Mouse (Mus musculus) C2C12 (cell line): ENCODE measurements around the gene Taar2. TPM values are rescaled to one million over a fixed set of nuclear protein-coding genes. Genes with fewer than 3 reads are reported as not detected.

Experiments
- H3K27me3 ChIP-seq: one replicate; pipeline ENCODE4 v1.6.1; 2011; ENCODE audit not compliant: control insufficient read depth, insufficient read depth, insufficient read length
- H3K36me3 ChIP-seq: one replicate; pipeline ENCODE4 v1.6.1; 2011; ENCODE audit not compliant: control insufficient read depth, insufficient read depth
- H3K4me3 ChIP-seq: one replicate; pipeline ENCODE4 v1.5.1; 2011; ENCODE audit warnings: mild to moderate bottlenecking, control low read depth; ENCODE audit not compliant: poor library complexity, insufficient read depth, severe bottlenecking
- H3K79me2 ChIP-seq: one replicate; pipeline ENCODE4 v1.6.1; 2011; ENCODE audit not compliant: control insufficient read depth, insufficient read depth
- H3K79me3 ChIP-seq: one replicate; pipeline ENCODE4 v1.6.1; 2011; ENCODE audit warnings: low read depth, control low read depth
- H3ac ChIP-seq: one replicate; pipeline ENCODE3; 2011; ENCODE audit warnings: low read depth; ENCODE audit not compliant: control insufficient read depth, insufficient read length
- CEBPB ChIP-seq: IDR thresholded peaks from one replicate; pipeline ENCODE4 v1.6.1; 2011; ENCODE audit warnings: low read depth, mild to moderate bottlenecking, control low read depth, moderate library complexity
- CTCF ChIP-seq: IDR thresholded peaks from one replicate; pipeline ENCODE4 v1.5.1; 2011; ENCODE audit not compliant: control insufficient read depth, insufficient read depth, insufficient read length
- FOSL1 ChIP-seq: IDR thresholded peaks from one replicate; pipeline ENCODE4 v1.8.0; 2011; ENCODE audit warnings: mild to moderate bottlenecking, low read length; ENCODE audit not compliant: poor library complexity, insufficient read depth, severe bottlenecking
- MAX ChIP-seq: IDR thresholded peaks from one replicate; pipeline ENCODE4 v1.6.1; 2011; ENCODE audit warnings: mild to moderate bottlenecking, control low read depth
- MYOD1 ChIP-seq: IDR thresholded peaks from one replicate; pipeline ENCODE4 v1.6.1; 2011; ENCODE audit warnings: low read depth; ENCODE audit not compliant: control insufficient read depth, insufficient read length
- MYOG ChIP-seq: IDR thresholded peaks from one replicate; pipeline ENCODE4 v1.6.1; 2011; ENCODE audit not compliant: control insufficient read depth, insufficient read length; ENCODE audit errors: extremely low read depth
- USF1 ChIP-seq: IDR thresholded peaks from one replicate; pipeline ENCODE4 v1.6.1; 2011; ENCODE audit warnings: low read depth, mild to moderate bottlenecking, control low read depth, moderate library complexity
- long read RNA-seq, 2 experiments: library from polyadenylated mRNA; unstranded; transcript quantifications; one replicate each; pipeline ENCODE4 v2.0.0; 2019 to 2020
- polyA plus RNA-seq: library from polyadenylated mRNA; unstranded; fragments of >200 nt; fragmentation: generic; extraction: Trizol; gene quantifications from one replicate; pipeline ENCODE4 v1.2.1, GENCODE M21; 2012; ENCODE audit warnings: missing spikeins

Gene Taar2
- polyA plus RNA-seq: not detected
- long read RNA-seq, experiment 1: 0 reads
- long read RNA-seq, experiment 2: 0 reads

GRCm38 (mm10) chr10:23938312-23938711, at the start of gene Taar2:
TSS of gene Taar2 (plus strand) at chr10:23938572.
- H3K79me2 ChIP-seq: no peaks in the 10 kb centered on the region
- H3ac ChIP-seq: no peak within 1 kb of the TSS
- H3K4me3 ChIP-seq: no peak within 1 kb of the TSS
- H3K36me3 ChIP-seq: no peaks in the 10 kb centered on the region
- H3K27me3 ChIP-seq: peaks cover 14% of the 10 kb centered on the region
- no peaks in the 10 kb centered on the region for H3K79me3 ChIP-seq
- TF ChIP-seq MYOG: no peak
- no peak for TF ChIP-seq FOSL1
- TF ChIP-seq CTCF: no peak
- no peak for TF ChIP-seq USF1

GRCm38 (mm10) chr10:23892987-23893386, 45.4 kb upstream of the Taar2 start:
- Histone ChIP-seq H3K79me3 (no peaks in the 10 kb centered on the region), H3ac (no peak overlapping the region), H3K27me3 (no peaks in the 10 kb centered on the region), H3K36me3 (no peaks in the 10 kb centered on the region), H3K79me2 (no peaks in the 10 kb centered on the region), H3K4me3 (no peak overlapping the region)
- TF ChIP-seq MYOD1 (no peak), MAX (no peak), FOSL1 (no peak), CTCF (no peak), USF1 (no peak), MYOG (no peak), CEBPB (no peak)

- no peak within 1 kb of the TSS for H3ac ChIP-seq
- TF ChIP-seq FOSL1: no peak
- no peak for TF ChIP-seq CTCF
- TF ChIP-seq CEBPB: no peak
- TF ChIP-seq USF1: peak; percentile 64
- TF ChIP-seq MAX: no peak
- no peaks in the 10 kb centered on the region for H3K27me3 ChIP-seq
- H3K36me3 ChIP-seq: no peaks in the 10 kb centered on the region
- no peaks in the 10 kb centered on the region for H3K79me3 ChIP-seq
- H3K79me2 ChIP-seq: no peaks in the 10 kb centered on the region
- no peak within 1 kb of the TSS for H3K4me3 ChIP-seq
Observed at GRCm38 (mm10) chr10:23894601-23895349, 43.6 kb upstream of the Taar2 start, which contains the start of gene Vnn1. TSS of gene Vnn1 (plus strand) at chr10:23894688.

- no peak overlapping the region for H3ac ChIP-seq
- no peaks in the 10 kb centered on the region for H3K27me3 ChIP-seq
Observed at GRCm38 (mm10) chr10:23895376-23895775, 43.0 kb upstream of the Taar2 start.

GRCm38 (mm10) chr10:23901119-23901518, 37.3 kb upstream of the Taar2 start:
- TF ChIP-seq FOSL1: no peak
- TF ChIP-seq MYOD1: no peak
- no peak for TF ChIP-seq MAX
- TF ChIP-seq CEBPB: no peak
- no peak for TF ChIP-seq USF1
- TF ChIP-seq MYOG: no peak
- TF ChIP-seq CTCF: no peak
- Histone ChIP-seq H3ac (no peak overlapping the region), H3K36me3 (no peaks in the 10 kb centered on the region), H3K27me3 (peaks cover 7% of the 10 kb centered on the region), H3K79me3 (no peaks in the 10 kb centered on the region), H3K4me3 (no peak overlapping the region), H3K79me2 (no peaks in the 10 kb centered on the region)

More at GRCm38 (mm10) chr10:23895376-23895775, 43.0 kb upstream of the Taar2 start:
- Histone ChIP-seq H3K79me2 (no peaks in the 10 kb centered on the region), H3K36me3 (no peaks in the 10 kb centered on the region), H3K79me3 (no peaks in the 10 kb centered on the region), H3K4me3 (no peak overlapping the region)
- no peak for TF ChIP-seq CTCF
- TF ChIP-seq MAX: no peak
- TF ChIP-seq FOSL1: no peak
- TF ChIP-seq USF1: no peak
- no peak for TF ChIP-seq CEBPB
- no peak for TF ChIP-seq MYOG
- no peak for TF ChIP-seq MYOD1

- TF ChIP-seq CTCF (no peak), USF1 (peak; percentile 46)
- Histone ChIP-seq H3ac (no peak overlapping the region), H3K27me3 (peaks cover 13% of the 10 kb centered on the region), H3K36me3 (no peaks in the 10 kb centered on the region), H3K4me3 (no peak overlapping the region), H3K79me2 (no peaks in the 10 kb centered on the region), H3K79me3 (no peaks in the 10 kb centered on the region)
Observed at GRCm38 (mm10) chr10:23905661-23906060, 32.7 kb upstream of the Taar2 start.
